Mouse (Mus musculus) hindbrain, embryonic 14.5 days (tissue): ENCODE data around the gene Znhit6. TPM values are rescaled to one million over a fixed set of nuclear protein-coding genes. Genes with fewer than 3 reads are reported as not detected.
A peak's percentile ranks its signal among the peaks of the same experiment; 100 is the strongest.

ENCODE experiments used
- ATAC-seq: fragments of 200-750 bp; cut with Nextera tagmentation; 2 replicates; pipeline ENCODE4 v1.8.0; 2017; ENCODE audit warnings: moderate number of reproducible peaks, mild to moderate bottlenecking, moderate TSS enrichment, moderate library complexity; ENCODE audit not compliant: low FRiP score
- DNase-seq: peaks from one replicate; pipeline ENCODE4 v3.0.0-alpha.2; 2015; ENCODE audit warnings: low spot score
- H3K27ac ChIP-seq: fragments of 300-500 bp; sonication (generic); 2 replicates; pipeline ENCODE4 v1.5.1; 2014; ENCODE audit warnings: mild to moderate bottlenecking, moderate library complexity
- H3K27me3 ChIP-seq: fragments of 300-500 bp; sonication (generic); 2 replicates; pipeline ENCODE4 v1.6.1; 2014; ENCODE audit warnings: mild to moderate bottlenecking, low read length, mixed read lengths; ENCODE audit not compliant: control insufficient read depth, insufficient read depth
- H3K36me3 ChIP-seq: fragments of 300-500 bp; sonication (generic); replicated peaks from 2 replicates; pipeline ENCODE4 v1.6.1; 2014; ENCODE audit not compliant: control insufficient read depth, insufficient read depth
- H3K4me1 ChIP-seq: fragments of 300-500 bp; sonication (generic); replicated peaks from 2 replicates; pipeline ENCODE4 v1.6.1; 2014; ENCODE audit warnings: antibody characterized with exemption, low read length, mixed read lengths; ENCODE audit not compliant: control insufficient read depth, insufficient read depth
- H3K4me2 ChIP-seq: fragments of 300-500 bp; sonication (generic); replicated peaks from 2 replicates; pipeline ENCODE4 v1.6.1; 2014; ENCODE audit warnings: mild to moderate bottlenecking, moderate library complexity
- H3K4me3 ChIP-seq: fragments of 300-500 bp; sonication (generic); replicated peaks from 2 replicates; pipeline ENCODE4 v1.5.1; 2014; ENCODE audit warnings: mild to moderate bottlenecking, low read length
- H3K9ac ChIP-seq: fragments of 300-500 bp; sonication (generic); 2 replicates; pipeline ENCODE4 v1.6.1; 2014
- H3K9me3 ChIP-seq: fragments of 300-500 bp; sonication (generic); 2 replicates; pipeline ENCODE4 v1.6.1; 2016; ENCODE audit warnings: low read length; ENCODE audit not compliant: control insufficient read depth
- WGBS: fragments of 180-500 bp; shearing (Covaris S2); extraction: QIAGEN DNeasy Blood & Tissue Kit; methylation state at CpG from one replicate; pipeline ENCODE4 v1.1.7; 2014; 5-methylcytosine and 5-hydroxymethylcytosine counted together
- polyA plus RNA-seq: library from polyadenylated mRNA; unstranded; fragments of >200 nt; fragmentation: Nextera tagmentation; extraction: Ambion mirVana; gene quantifications from 2 replicates; pipeline ENCODE4 v1.2.1, GENCODE M21; 2014

The Znhit6 gene
- polyA plus RNA-seq, 1 experiment from 2014 or later, result 25.7 TPM

DNA sequence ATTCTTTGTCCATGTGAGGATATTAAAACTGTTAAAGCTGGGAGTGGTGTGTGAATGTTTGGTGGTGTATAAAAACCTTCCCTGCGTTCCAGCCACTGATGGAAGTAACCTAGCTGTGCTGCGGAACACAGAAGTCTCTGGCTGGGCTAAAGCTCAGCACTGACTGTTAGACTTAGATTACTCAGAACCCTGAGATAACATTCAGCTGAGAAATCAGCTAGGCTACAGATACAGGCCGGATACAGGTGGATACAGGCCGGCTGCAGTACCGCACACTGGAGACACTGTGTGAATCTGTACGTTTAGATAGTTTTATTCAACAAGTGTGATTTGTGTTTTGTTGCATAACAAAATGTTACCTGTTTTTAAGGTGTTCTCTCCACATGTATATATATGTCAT, 24.8 kb downstream of the Znhit6 start:
- H3K27ac ChIP-seq, result no peak overlapping the region
- no peak overlapping the region for H3K9ac ChIP-seq
- H3K36me3 ChIP-seq, result peaks cover 81% of the 10 kb centered on the region
- H3K4me3 ChIP-seq, result no peak overlapping the region
- no peak overlapping the region for H3K4me2 ChIP-seq
- no peak for DNase-seq
- peaks cover 3% of the 10 kb centered on the region; the same call in 1 of the 2 replicates for H3K4me1 ChIP-seq
- 95% methylated on average over 6 of the region's 6 CpGs for WGBS
- H3K27me3 ChIP-seq, result no peaks in the 10 kb centered on the region
- ATAC-seq, result no peak
- no peaks in the 10 kb centered on the region for H3K9me3 ChIP-seq

GRCm38 (mm10) chr3:145601345-145601744, 25.3 kb downstream of the Znhit6 start:
- no peaks in the 10 kb centered on the region for H3K9me3 ChIP-seq
- peaks cover 3% of the 10 kb centered on the region; the same call in 1 of the 2 replicates for H3K4me1 ChIP-seq
- ATAC-seq, result no peak
- H3K27ac ChIP-seq, result no peak overlapping the region
- H3K9ac ChIP-seq, result no peak overlapping the region
- WGBS, result 82% methylated on average over 6 of the region's 6 CpGs
- no peaks in the 10 kb centered on the region for H3K27me3 ChIP-seq
- no peak overlapping the region for H3K4me2 ChIP-seq
- no peak overlapping the region for H3K4me3 ChIP-seq
- H3K36me3 ChIP-seq, result peaks cover 79% of the 10 kb centered on the region
- no peak for DNase-seq

- Histone ChIP-seq H3K4me1 (peaks cover 3% of the 10 kb centered on the region; the same call in 1 of the 2 replicates), H3K4me2 (no peak overlapping the region), H3K9ac (no peak overlapping the region), H3K4me3 (no peak overlapping the region), H3K27ac (0 out of 2 replicates have a peak overlapping the region, but pooled peaks have one; percentile 27), H3K9me3 (no peaks in the 10 kb centered on the region), H3K36me3 (peaks cover 85% of the 10 kb centered on the region), H3K27me3 (no peaks in the 10 kb centered on the region)
- ATAC-seq (no peak; the same call in 1 of the 2 replicates), DNase-seq (no peak)
- WGBS, result 63% methylated on average over 11 of the region's 11 CpGs
Observed at GRCm38 (mm10) chr3:145602410-145603206, 26.6 kb downstream of the Znhit6 start.

DNA sequence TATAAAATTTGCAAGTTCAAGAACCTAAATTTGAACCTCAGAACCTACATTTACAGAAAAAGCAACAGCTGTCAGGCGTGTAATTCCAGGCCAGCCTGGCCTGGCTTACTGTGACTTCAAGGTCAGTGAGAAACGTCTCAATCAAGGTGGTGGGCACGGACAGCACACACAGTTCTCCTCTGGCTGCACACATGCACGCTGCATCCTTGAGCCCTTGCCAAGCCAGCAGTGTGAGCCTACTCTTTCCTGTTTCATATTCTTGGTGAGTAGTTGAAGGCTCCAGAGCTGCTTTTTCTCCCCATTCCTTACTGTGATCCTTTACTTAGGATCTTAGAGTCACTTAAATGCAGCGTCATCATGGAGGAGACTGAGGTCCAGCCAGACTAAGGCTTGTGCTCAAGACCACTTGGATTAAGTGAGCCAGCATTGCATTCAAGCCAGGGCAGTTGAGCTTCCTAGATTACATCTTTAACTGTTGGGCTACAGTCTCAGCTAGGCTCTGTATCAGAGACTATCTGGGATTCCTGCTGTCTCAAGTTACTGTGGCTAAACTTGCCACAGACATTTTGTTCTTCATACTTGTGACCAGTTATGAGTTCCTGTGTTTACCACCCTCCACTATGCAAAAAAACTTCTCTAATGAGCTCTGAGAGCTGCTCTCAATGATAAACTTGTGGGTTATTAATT, 29.6 kb downstream of the Znhit6 start:
- H3K9me3 ChIP-seq, result no peaks in the 10 kb centered on the region
- H3K9ac ChIP-seq, result no peak overlapping the region
- peaks cover 59% of the 10 kb centered on the region for H3K36me3 ChIP-seq
- 90% methylated on average over 5 of the region's 5 CpGs for WGBS
- no peak overlapping the region for H3K4me2 ChIP-seq
- peaks cover 3% of the 10 kb centered on the region; the same call in 1 of the 2 replicates for H3K4me1 ChIP-seq
- H3K27ac ChIP-seq, result no peak overlapping the region
- H3K27me3 ChIP-seq, result no peaks in the 10 kb centered on the region
- no peak for DNase-seq
- H3K4me3 ChIP-seq, result no peak overlapping the region
- ATAC-seq, result no peak

DNA sequence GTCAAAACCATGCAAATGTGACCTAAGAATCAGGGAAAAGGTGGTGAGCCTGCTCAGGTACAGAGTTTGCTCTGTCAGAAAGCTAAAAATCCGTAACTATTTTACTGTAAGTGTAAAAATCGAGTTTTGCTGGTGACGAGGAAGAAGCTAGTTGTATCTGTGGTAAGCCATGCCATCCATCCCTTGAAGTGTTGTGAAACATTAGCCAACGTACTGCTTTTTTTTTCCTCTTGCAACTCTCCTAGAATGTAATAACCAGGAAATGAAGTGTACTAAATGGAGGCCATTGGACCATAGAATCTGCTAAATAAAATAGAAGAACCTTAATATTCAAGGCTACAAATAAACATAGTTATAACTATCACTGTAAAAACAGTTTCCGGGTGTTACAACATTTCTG, 32.3 kb downstream of the Znhit6 start:
- no peak overlapping the region for H3K4me2 ChIP-seq
- WGBS, result 95% methylated on average over 5 of the region's 5 CpGs
- H3K4me3 ChIP-seq, result no peak overlapping the region
- ATAC-seq, result no peak
- H3K27me3 ChIP-seq, result no peaks in the 10 kb centered on the region
- no peak for DNase-seq
- no peak overlapping the region for H3K9ac ChIP-seq
- peaks cover 38% of the 10 kb centered on the region for H3K36me3 ChIP-seq
- H3K9me3 ChIP-seq, result no peaks in the 10 kb centered on the region
- no peak overlapping the region for H3K27ac ChIP-seq
- H3K4me1 ChIP-seq, result no peaks in the 10 kb centered on the region

GRCm38 (mm10) chr3:145612662-145613061, 36.7 kb downstream of the Znhit6 start:
- no peaks in the 10 kb centered on the region for H3K27me3 ChIP-seq
- DNase-seq, result peak; percentile 78
- H3K27ac ChIP-seq, result no peak overlapping the region
- no peak overlapping the region for H3K4me2 ChIP-seq
- peaks cover 12% of the 10 kb centered on the region; the same call in 1 of the 2 replicates for H3K4me1 ChIP-seq
- no peak; the same call in 1 of the 2 replicates for ATAC-seq
- peaks cover under 1% of the 10 kb centered on the region; the same call in 1 of the 2 replicates for H3K36me3 ChIP-seq
- WGBS, result 21% methylated on average over 4 of the region's 4 CpGs
- H3K9me3 ChIP-seq, result no peaks in the 10 kb centered on the region
- H3K9ac ChIP-seq, result no peak overlapping the region
- no peak overlapping the region for H3K4me3 ChIP-seq

GRCm38 (mm10) chr3:145613234-145613633, 37.2 kb downstream of the Znhit6 start:
- Histone ChIP-seq H3K9ac (no peak overlapping the region), H3K36me3 (no peaks in the 10 kb centered on the region), H3K4me2 (no peak overlapping the region), H3K4me3 (no peak overlapping the region), H3K9me3 (no peaks in the 10 kb centered on the region), H3K4me1 (peaks cover 12% of the 10 kb centered on the region; the same call in 1 of the 2 replicates), H3K27me3 (no peaks in the 10 kb centered on the region), H3K27ac (no peak overlapping the region)
- 0 out of 2 replicates have a peak, but pooled peaks have one; percentile 4 for ATAC-seq
- WGBS, result 79% methylated on average over 4 of the region's 4 CpGs
- DNase-seq, result no peak

DNA sequence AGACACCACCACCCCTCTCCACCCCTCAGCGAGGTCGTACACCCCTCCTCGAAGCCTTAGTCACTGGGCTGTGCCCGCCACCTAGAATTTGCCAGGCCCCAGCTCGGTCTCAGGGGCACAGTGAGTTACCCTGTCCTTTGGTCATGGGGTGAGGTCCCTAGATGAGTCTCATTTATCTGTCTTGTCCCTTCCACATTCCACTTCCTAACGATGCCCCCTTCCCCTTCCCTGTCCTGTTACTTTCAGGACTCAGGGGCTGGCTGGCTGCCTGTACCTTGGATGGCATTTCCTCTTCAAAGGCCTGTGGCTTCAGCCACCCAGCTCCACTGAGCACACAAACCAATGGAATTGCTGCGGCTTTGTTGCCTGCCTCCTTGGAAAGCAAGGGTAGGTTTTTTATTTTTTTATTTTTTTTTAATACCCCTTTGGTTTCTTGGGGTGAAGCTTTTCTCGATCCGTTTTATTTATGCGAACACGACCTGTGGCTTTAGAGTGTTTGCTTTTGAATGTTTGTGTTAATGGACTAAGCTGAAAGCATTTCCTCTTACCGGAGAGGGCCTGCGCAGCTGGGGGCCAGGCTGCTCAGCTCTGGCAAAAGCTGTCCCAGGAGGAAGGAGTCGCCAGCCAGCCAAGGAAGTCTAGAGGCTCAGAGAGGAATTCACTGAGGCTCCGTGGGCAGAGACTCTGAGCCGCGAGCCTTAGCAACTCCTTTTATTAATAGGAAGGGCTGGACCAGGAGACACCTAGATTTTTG, 38.5 kb downstream of the Znhit6 start:
- Histone ChIP-seq H3K4me3 (no peak overlapping the region), H3K4me2 (0 out of 2 replicates have a peak overlapping the region, but pooled peaks have one; percentile 20), H3K36me3 (no peaks in the 10 kb centered on the region), H3K4me1 (peaks cover 12% of the 10 kb centered on the region; the same call in 1 of the 2 replicates), H3K9me3 (no peaks in the 10 kb centered on the region), H3K27me3 (no peaks in the 10 kb centered on the region), H3K27ac (no peak overlapping the region), H3K9ac (0 out of 2 replicates have a peak overlapping the region, but pooled peaks have one; percentile 7)
- ATAC-seq (0 out of 2 replicates have a peak, but pooled peaks have one; percentile 28), DNase-seq (peak; percentile 36)
- WGBS, result 19% methylated on average over 17 of the region's 17 CpGs

DNA sequence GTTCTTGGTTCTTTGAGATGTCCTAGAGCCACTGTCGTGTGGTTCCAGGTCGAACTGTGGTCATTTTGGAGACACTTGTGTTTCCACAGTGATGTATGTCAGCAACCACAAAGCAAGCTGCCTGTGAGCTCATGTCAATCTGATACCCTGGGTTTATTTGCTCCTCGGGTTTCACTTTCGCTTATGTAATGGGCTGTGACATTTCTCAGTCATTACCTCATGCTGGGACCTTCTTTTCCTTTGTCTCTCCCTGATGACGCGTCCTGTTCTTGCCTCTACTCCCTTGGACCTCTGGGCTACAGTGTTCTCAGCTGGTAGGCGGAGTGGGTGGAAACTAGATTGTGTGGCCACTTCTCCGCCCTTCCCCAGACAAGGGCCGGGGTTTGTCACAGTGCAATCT, 42.3 kb downstream of the Znhit6 start:
- Histone ChIP-seq H3K4me1 (peaks cover 12% of the 10 kb centered on the region), H3K9me3 (no peaks in the 10 kb centered on the region), H3K36me3 (no peaks in the 10 kb centered on the region), H3K27me3 (no peaks in the 10 kb centered on the region), H3K9ac (no peak overlapping the region), H3K27ac (no peak overlapping the region), H3K4me2 (no peak overlapping the region), H3K4me3 (no peak overlapping the region)
- ATAC-seq (no peak), DNase-seq (no peak)
- WGBS, result 77% methylated on average over 9 of the region's 9 CpGs
